Mouse (Mus musculus) layer of hippocampus, postnatal 14 days (tissue): Measurements from ENCODE around the gene Dis3. TPM values are rescaled to one million over a fixed set of nuclear protein-coding genes. Genes with fewer than 3 reads are reported as not detected.

ENCODE experiments used
- total RNA-seq, 2 experiments: library from RNA; stranded (reverse); gene quantifications; 2 replicates each; pipeline ENCODE4 v1.2.3; 2021

Gene Dis3
- total RNA-seq, 2 experiments from 2014 or later: 20.8 to 21.7 TPM

Other genes with a start within 250 kb of the Dis3 start
- 1 to 10 TPM in 1 of 2 experiments, under 1 TPM in 1; 0.90 to 1.4 TPM for gene Rpl36a-ps1, start 105.5 kb downstream of the Dis3 start, total RNA-seq
- 10 to 100 TPM; 52.1 to 55.2 TPM for gene Mzt1, start 53.6 kb downstream of the Dis3 start, total RNA-seq
- gene Bora, start 53.5 kb downstream of the Dis3 start, total RNA-seq: 1 to 10 TPM; 2.8 to 3.3 TPM
- 10 to 100 TPM; 12.3 to 14.3 TPM for gene Pibf1, start 346 bp downstream of the Dis3 start, total RNA-seq
- gene Klf5, start 198.9 kb upstream of the Dis3 start, total RNA-seq: 1 to 10 TPM; 5.1 TPM